Mouse (Mus musculus) MEL (cell line): ENCODE measurements around the gene Lxn. TPM values are rescaled to one million over a fixed set of nuclear protein-coding genes. Genes with fewer than 3 reads are reported as not detected.

Source experiments
- DNase-seq: peaks from one replicate; pipeline ENCODE4 v3.0.0; 2011; ENCODE audit warnings: low read depth, low spot score
- H3K27ac ChIP-seq: 2 replicates; pipeline ENCODE4 v1.5.1; 2012; ENCODE audit warnings: low read depth, mild to moderate bottlenecking, control low read depth, low read length, moderate library complexity; ENCODE audit not compliant: control insufficient read depth
- H3K27me3 ChIP-seq, 2 experiments: fragments of 150-350 bp in 1 of 2; sonication (generic) in 1 of 2; 2 replicates each; pipeline ENCODE4 v1.6.1; 2012; ENCODE audit warnings: low read length in 2 of 2, mild to moderate bottlenecking in 2 of 2, improper control_type of control experiment in 1 of 2, moderate library complexity in 1 of 2; ENCODE audit not compliant: insufficient read depth in 2 of 2, control insufficient read depth in 1 of 2
- H3K36me3 ChIP-seq, 2 experiments: 2 replicates each; pipeline ENCODE4 v1.6.1; 2012 to 2014; ENCODE audit warnings: low read length in 2 of 2, improper control_type of control experiment in 1 of 2, inconsistent platforms in 1 of 2, mild to moderate bottlenecking in 1 of 2; ENCODE audit not compliant: insufficient read depth in 2 of 2, control insufficient read depth in 1 of 2
- H3K4me1 ChIP-seq, 2 experiments: fragments of 150-350 bp in 1 of 2; sonication (generic) in 1 of 2; 2 replicates each; pipeline ENCODE4 v1.6.1; 2012; ENCODE audit warnings: low read length in 2 of 2, improper control_type of control experiment in 1 of 2, mild to moderate bottlenecking in 1 of 2; ENCODE audit not compliant: insufficient read depth in 2 of 2, control insufficient read depth in 1 of 2
- H3K4me3 ChIP-seq, 2 experiments: fragments of 150-350 bp in 1 of 2; sonication (generic) in 1 of 2; 2 replicates each; pipeline ENCODE4 v1.5.1; 2012; ENCODE audit warnings: low read depth in 2 of 2, low read length in 2 of 2, mild to moderate bottlenecking in 2 of 2, moderate library complexity in 2 of 2, control low read depth in 1 of 2, improper control_type of control experiment in 1 of 2; ENCODE audit not compliant: control insufficient read depth in 1 of 2, insufficient read depth in 1 of 2
- H3K79me2 ChIP-seq: 2 replicates; pipeline ENCODE4 v1.6.1; 2012; ENCODE audit warnings: mild to moderate bottlenecking, low read length, moderate library complexity; ENCODE audit not compliant: control insufficient read depth, poor library complexity, insufficient read depth
- H3K9ac ChIP-seq: 2 replicates; pipeline ENCODE4 v1.6.1; 2012; ENCODE audit warnings: low read depth, mild to moderate bottlenecking, control low read depth, low read length, moderate library complexity; ENCODE audit not compliant: control insufficient read depth, poor library complexity, severe bottlenecking
- H3K9me3 ChIP-seq: fragments of 150-350 bp; sonication (generic); replicated peaks from 2 replicates; pipeline ENCODE4 v1.6.1; 2012; ENCODE audit warnings: mild to moderate bottlenecking, low read length, improper control_type of control experiment, moderate library complexity; ENCODE audit not compliant: insufficient read depth
- CHD1 ChIP-seq: IDR thresholded peaks from 2 replicates; pipeline ENCODE4 v1.6.1; 2012; ENCODE audit warnings: low read depth, mild to moderate bottlenecking, inconsistent platforms, low read length, improper control_type of control experiment
- CHD2 ChIP-seq: IDR thresholded peaks from 2 replicates; pipeline ENCODE4 v1.6.1; 2011; ENCODE audit warnings: low read length, improper control_type of control experiment
- CTCF ChIP-seq, 3 experiments: IDR thresholded peaks in 2 of 3; conservative IDR thresholded peaks in 1 of 3; 2 replicates each; pipeline ENCODE4 v1.5.1; 2011 to 2012; ENCODE audit warnings: low read length in 3 of 3, low read depth in 2 of 3, mild to moderate bottlenecking in 2 of 3, improper control_type of control experiment in 1 of 3, inconsistent platforms in 1 of 3, mixed read lengths in 1 of 3, moderate library complexity in 1 of 3; ENCODE audit not compliant: control insufficient read depth in 1 of 3, insufficient read depth in 1 of 3, poor library complexity in 1 of 3, severe bottlenecking in 1 of 3
- GABPA ChIP-seq: IDR thresholded peaks from 2 replicates; pipeline ENCODE4 v1.6.1; 2012; ENCODE audit warnings: low read depth, mild to moderate bottlenecking, inconsistent platforms, low read length, improper control_type of control experiment, moderate library complexity
- JUND ChIP-seq: IDR thresholded peaks from 2 replicates; pipeline ENCODE4 v1.6.1; 2011; ENCODE audit warnings: low read depth, mild to moderate bottlenecking, improper control_type of control experiment, low read length
- MAX ChIP-seq: IDR thresholded peaks from 2 replicates; pipeline ENCODE4 v1.6.1; 2011; ENCODE audit warnings: low read length, improper control_type of control experiment
- MEF2A ChIP-seq: IDR thresholded peaks from 2 replicates; pipeline ENCODE4 v1.6.1; 2014; ENCODE audit warnings: low read depth, mild to moderate bottlenecking, inconsistent platforms, low read length, improper control_type of control experiment; ENCODE audit not compliant: poor library complexity, insufficient replicate concordance, severe bottlenecking; ENCODE audit errors: extremely low read depth
- MYB ChIP-seq: IDR thresholded peaks from 2 replicates; pipeline ENCODE4 v1.6.1; 2011; ENCODE audit warnings: mild to moderate bottlenecking, low read depth, low read length, improper control_type of control experiment
- MYC ChIP-seq: IDR thresholded peaks from 2 replicates; pipeline ENCODE4 v1.6.1; 2011; ENCODE audit warnings: low read depth, mild to moderate bottlenecking, low read length, improper control_type of control experiment, moderate library complexity
- NRF1 ChIP-seq: IDR thresholded peaks from 2 replicates; pipeline ENCODE4 v1.6.1; 2014; ENCODE audit warnings: low read depth, mild to moderate bottlenecking, inconsistent platforms, low read length, improper control_type of control experiment, moderate library complexity; ENCODE audit not compliant: poor library complexity, insufficient read depth, severe bottlenecking
- SIN3A ChIP-seq: IDR thresholded peaks from 2 replicates; pipeline ENCODE4 v1.6.1; 2012; ENCODE audit warnings: low read length, improper control_type of control experiment, inconsistent platforms
- SMC3 ChIP-seq: IDR thresholded peaks from 2 replicates; pipeline ENCODE4 v1.6.1; 2011; ENCODE audit warnings: low read depth, low read length, improper control_type of control experiment
- TBP ChIP-seq: IDR thresholded peaks from 2 replicates; pipeline ENCODE4 v1.8.0; 2011; ENCODE audit warnings: low read depth, low read length, improper control_type of control experiment
- TCF12 ChIP-seq: IDR thresholded peaks from 2 replicates; pipeline ENCODE4 v1.6.1; 2014; ENCODE audit warnings: low read depth, mild to moderate bottlenecking, inconsistent platforms, low read length, improper control_type of control experiment, moderate library complexity
- UBTF ChIP-seq: IDR thresholded peaks from 2 replicates; pipeline ENCODE4 v1.6.1; 2012; ENCODE audit warnings: low read depth, mild to moderate bottlenecking, inconsistent platforms, low read length, improper control_type of control experiment, moderate library complexity, borderline replicate concordance; ENCODE audit not compliant: insufficient read depth
- ZMIZ1 ChIP-seq: IDR thresholded peaks from 2 replicates; pipeline ENCODE4 v1.6.1; 2012; ENCODE audit warnings: low read depth, mild to moderate bottlenecking, inconsistent platforms, low read length, improper control_type of control experiment, moderate library complexity
- ZNF384 ChIP-seq: IDR thresholded peaks from 2 replicates; pipeline ENCODE4 v1.6.1; 2012; ENCODE audit warnings: low read depth, mild to moderate bottlenecking, inconsistent platforms, low read length, improper control_type of control experiment
- polyA plus RNA-seq, 2 experiments: library from polyadenylated mRNA; stranded (reverse) in 1 of 2; unstranded in 1 of 2; fragments of >175 nt in 1 of 2; fragments of >200 nt in 1 of 2; gene quantifications; 2 replicates each; pipeline versions ENCODE4 v1.2.1 to v1.2.4; 2012; ENCODE audit warnings: low replicate concordance in 2 of 2, low read depth in 1 of 2; ENCODE audit not compliant: insufficient read length in 2 of 2, insufficient read depth in 1 of 2, missing spikeins in 1 of 2
- total RNA-seq: library from RNA; depleted of rRNA; stranded (reverse); fragments of 300-350 nt; gene quantifications from 2 replicates; pipeline ENCODE4 v1.2.3, GENCODE M21; 2012

Lxn gene
- total and polyA plus RNA-seq, 3 experiments, result 0.26 TPM; not detected in 2

DNA sequence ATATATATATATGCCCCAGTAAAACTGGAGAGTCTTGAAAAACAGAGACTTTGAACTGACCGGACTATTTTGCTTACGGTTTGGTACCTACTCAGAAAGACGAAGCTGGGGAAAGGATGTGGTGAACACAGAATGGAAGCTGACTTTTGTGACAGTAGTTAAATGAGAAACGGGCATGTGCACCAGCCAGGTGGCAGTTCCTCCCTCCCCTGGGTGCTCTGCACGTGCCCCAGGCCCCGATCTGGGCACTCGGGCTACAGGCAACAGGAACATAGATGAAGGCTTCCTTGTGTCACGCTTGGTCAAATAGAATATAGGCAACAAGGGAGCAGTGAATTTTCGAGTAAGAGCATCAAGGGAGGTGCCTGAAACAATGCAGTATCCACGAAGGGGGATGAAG lies 32.6 kb upstream of the Lxn start:
- Histone ChIP-seq H3K4me3 (no peak overlapping the region), H3K4me1 (peaks cover 0 to 17% of the 10 kb centered on the region in 2 experiments; a peak in 2 of 4 replicates), H3K79me2 (no peaks in the 10 kb centered on the region), H3K27ac (no peak overlapping the region), H3K9ac (no peak overlapping the region), H3K27me3 (no peaks in the 10 kb centered on the region), H3K9me3 (no peaks in the 10 kb centered on the region), H3K36me3 (peaks cover 0 to 5% of the 10 kb centered on the region in 2 experiments; a peak in 1 of 4 replicates)
- no peak for DNase-seq
- TF ChIP-seq NRF1 (no peak), UBTF (no peak), CTCF (IDR thresholded peaks at IDR 0.05 in 2 of 3, conservative IDR thresholded peaks at IDR 0.05 in 1 of 3; ENCODE audit: control insufficient read depth in 1 of 3, insufficient read depth in 1 of 3, low read depth in 2 of 3, low read length in 3 of 3, poor library complexity in 1 of 3, severe bottlenecking in 1 of 3) (no peak), ZNF384 (no peak), CHD1 (no peak), TBP (no peak), MYB (no peak), CHD2 (no peak), TCF12 (no peak), ZMIZ1 (no peak), SMC3 (no peak)

- peaks cover 0 to 2% of the 10 kb centered on the region in 2 experiments; a peak in 1 of 4 replicates for H3K36me3 ChIP-seq
- no peak overlapping the region for H3K4me3 ChIP-seq
- TF ChIP-seq SIN3A, result no peak
- no peak for TF ChIP-seq GABPA
- no peak for TF ChIP-seq MYC
- no peak for TF ChIP-seq JUND
- TF ChIP-seq MAX, result no peak
- TF ChIP-seq MEF2A, result no peak
- TF ChIP-seq ZNF384, result no peak
- H3K27me3 ChIP-seq, result no peaks in the 10 kb centered on the region
- peaks cover 0 to 3% of the 10 kb centered on the region in 2 experiments; a peak in 2 of 4 replicates for H3K4me1 ChIP-seq
- H3K9ac ChIP-seq, result no peak overlapping the region
- no peak for DNase-seq
- no peaks in the 10 kb centered on the region for H3K79me2 ChIP-seq
- no peak overlapping the region for H3K27ac ChIP-seq
- no peaks in the 10 kb centered on the region for H3K9me3 ChIP-seq
These were observed 29.4 kb upstream of the Lxn start for GRCm38 (mm10) chr3:67493132-67493531.
